Mouse (Mus musculus): Measurements from ENCODE around the gene Grin2b. TPM values are rescaled to one million over a fixed set of nuclear protein-coding genes. Genes with fewer than 3 reads are reported as not detected.

Gene Grin2b
- polyA plus RNA-seq, 1 experiment: not detected

DNA sequence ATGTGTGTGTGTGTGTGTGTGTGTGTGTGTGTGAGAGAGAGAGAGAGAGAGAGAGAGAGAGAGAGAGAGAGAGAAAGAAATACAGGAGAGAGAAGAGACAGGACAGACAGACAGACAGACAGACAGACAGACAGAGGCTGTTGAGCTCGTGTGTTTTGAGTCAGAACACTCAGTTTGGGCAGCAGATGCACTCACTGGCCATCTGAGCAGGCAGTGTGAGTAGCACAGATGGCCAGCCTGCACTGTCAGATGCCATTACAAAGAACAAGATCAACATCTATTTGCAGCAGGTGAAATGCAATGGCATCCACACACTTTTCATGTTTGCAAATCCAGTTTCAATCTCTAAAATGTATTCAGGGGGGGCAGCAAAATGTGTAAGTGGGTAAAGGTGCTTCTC, 120.0 kb downstream of the Grin2b start:
- Histone ChIP-seq H3K27me3 (ENCODE audit: control insufficient read depth) (no peaks in the 10 kb centered on the region), H3K9me3 (ENCODE audit: control insufficient read depth, low read length) (peaks cover 26% of the 10 kb centered on the region), H3K4me1 (ENCODE audit: control insufficient read depth) (no peaks in the 10 kb centered on the region), H3K4me3 (replicated peaks) (no peak overlapping the region), H3K36me3 (ENCODE audit: control insufficient read depth) (no peaks in the 10 kb centered on the region)
- TF ChIP-seq TAL1 (IDR thresholded peaks at IDR 0.05; ENCODE audit: low read length) (no peak), GATA1 (IDR thresholded peaks at IDR 0.05; ENCODE audit: low read length) (no peak)

DNA sequence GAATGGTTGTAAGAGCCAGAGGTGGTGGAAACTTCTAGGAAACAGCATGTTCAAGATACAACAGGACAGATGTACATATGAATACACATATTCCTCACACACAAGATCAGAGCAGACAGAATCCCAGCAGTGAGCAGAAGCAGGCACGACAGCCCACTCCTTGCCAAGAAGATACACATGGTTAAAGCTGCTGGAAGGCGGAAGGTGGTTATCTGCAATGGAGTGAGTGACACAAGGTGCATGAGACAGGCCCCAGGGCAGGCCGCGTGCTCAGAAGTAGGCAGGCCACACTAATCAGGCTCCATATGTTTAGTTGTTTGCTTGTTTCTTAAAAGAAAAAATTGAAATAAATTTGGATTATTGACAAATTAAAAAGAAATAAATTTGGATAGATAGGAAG, 123.0 kb downstream of the Grin2b start:
- no peak for TF ChIP-seq TAL1 (IDR thresholded peaks at IDR 0.05; ENCODE audit: low read length)
- TF ChIP-seq GATA1 (IDR thresholded peaks at IDR 0.05; ENCODE audit: low read length): no peak
- no peaks in the 10 kb centered on the region for H3K27me3 ChIP-seq (ENCODE audit: control insufficient read depth)
- no peak overlapping the region for H3K4me3 ChIP-seq (replicated peaks)
- no peaks in the 10 kb centered on the region for H3K36me3 ChIP-seq (ENCODE audit: control insufficient read depth)
- H3K9me3 ChIP-seq (ENCODE audit: control insufficient read depth, low read length): peaks cover 35% of the 10 kb centered on the region
- no peaks in the 10 kb centered on the region for H3K4me1 ChIP-seq (ENCODE audit: control insufficient read depth)

DNA sequence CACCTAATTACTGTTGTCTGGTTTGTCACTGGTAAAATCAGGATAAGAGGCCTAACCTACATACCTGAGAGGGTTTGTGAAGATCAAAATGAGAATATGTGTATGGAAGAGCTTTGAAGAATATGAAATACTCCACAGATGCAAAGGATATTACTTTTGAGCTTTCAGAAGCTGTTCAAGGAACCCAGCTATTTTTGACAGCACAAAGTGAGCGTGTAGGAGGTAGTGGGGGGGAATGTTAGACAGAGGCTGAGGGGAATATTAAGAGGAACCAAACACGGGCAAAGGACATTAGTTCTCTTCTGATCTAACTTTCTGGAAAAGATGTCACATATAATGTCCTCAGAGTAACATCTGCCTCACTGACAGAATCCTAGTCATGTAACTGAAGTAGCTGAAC, 125.2 kb downstream of the Grin2b start:
- Histone ChIP-seq H3K4me3 (replicated peaks) (no peak overlapping the region), H3K9me3 (ENCODE audit: control insufficient read depth, low read length) (peaks cover 42% of the 10 kb centered on the region), H3K36me3 (ENCODE audit: control insufficient read depth) (no peaks in the 10 kb centered on the region), H3K4me1 (ENCODE audit: control insufficient read depth) (no peaks in the 10 kb centered on the region), H3K27me3 (ENCODE audit: control insufficient read depth) (no peaks in the 10 kb centered on the region)
- TF ChIP-seq TAL1 (IDR thresholded peaks at IDR 0.05; ENCODE audit: low read length): no peak

DNA sequence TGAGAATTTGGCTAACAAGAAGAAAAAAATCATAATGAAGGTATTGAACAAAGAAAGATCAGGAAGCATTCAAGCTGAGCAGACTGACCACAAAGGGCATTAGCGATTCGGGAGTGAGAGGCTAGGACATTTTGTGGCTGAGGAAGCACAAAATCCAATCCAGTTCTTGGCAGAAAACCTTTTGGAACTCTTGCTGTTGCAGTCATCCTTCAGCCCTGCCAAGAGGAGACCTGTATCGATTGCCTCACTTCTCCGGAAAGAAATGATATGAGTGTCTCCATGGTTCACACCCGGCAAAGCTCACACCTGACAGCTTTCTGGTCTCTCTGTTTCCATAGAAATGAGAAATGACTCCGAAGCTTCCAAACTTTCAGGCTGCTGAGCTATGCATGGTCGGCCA, 127.2 kb downstream of the Grin2b start:
- Histone ChIP-seq H3K9me3 (ENCODE audit: control insufficient read depth, low read length) (peaks cover 54% of the 10 kb centered on the region), H3K27me3 (ENCODE audit: control insufficient read depth) (no peaks in the 10 kb centered on the region), H3K4me3 (replicated peaks) (no peak overlapping the region), H3K36me3 (ENCODE audit: control insufficient read depth) (no peaks in the 10 kb centered on the region), H3K4me1 (ENCODE audit: control insufficient read depth) (no peaks in the 10 kb centered on the region)
- TF ChIP-seq GATA1 (IDR thresholded peaks at IDR 0.05; ENCODE audit: low read length) (no peak), TAL1 (IDR thresholded peaks at IDR 0.05; ENCODE audit: low read length) (no peak)

DNA sequence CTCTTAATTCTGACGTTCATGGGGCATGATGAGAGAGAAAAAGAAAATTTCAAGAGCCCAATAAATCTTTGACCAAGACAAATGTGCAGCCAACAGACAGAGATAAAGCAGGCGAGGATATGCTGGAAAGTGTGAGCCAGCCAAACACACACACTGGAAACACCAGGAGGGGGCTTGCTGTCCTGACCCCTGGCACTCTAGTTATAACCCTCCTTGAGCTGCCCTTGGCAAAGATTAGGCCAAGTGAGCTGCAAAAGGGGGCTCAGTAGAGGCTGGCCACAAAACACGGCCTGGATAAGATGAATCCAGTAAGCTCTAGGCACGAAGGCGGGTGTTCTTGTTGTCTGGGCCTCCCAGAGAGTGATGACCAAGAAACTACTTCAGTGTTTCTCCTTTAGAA, 128.8 kb downstream of the Grin2b start:
- Histone ChIP-seq H3K4me3 (replicated peaks) (no peak overlapping the region), H3K9me3 (ENCODE audit: control insufficient read depth, low read length) (peaks cover 61% of the 10 kb centered on the region), H3K36me3 (ENCODE audit: control insufficient read depth) (no peaks in the 10 kb centered on the region), H3K27me3 (ENCODE audit: control insufficient read depth) (no peaks in the 10 kb centered on the region), H3K4me1 (ENCODE audit: control insufficient read depth) (no peaks in the 10 kb centered on the region)
- TF ChIP-seq TAL1 (IDR thresholded peaks at IDR 0.05; ENCODE audit: low read length) (no peak), GATA1 (IDR thresholded peaks at IDR 0.05; ENCODE audit: low read length) (no peak)

DNA sequence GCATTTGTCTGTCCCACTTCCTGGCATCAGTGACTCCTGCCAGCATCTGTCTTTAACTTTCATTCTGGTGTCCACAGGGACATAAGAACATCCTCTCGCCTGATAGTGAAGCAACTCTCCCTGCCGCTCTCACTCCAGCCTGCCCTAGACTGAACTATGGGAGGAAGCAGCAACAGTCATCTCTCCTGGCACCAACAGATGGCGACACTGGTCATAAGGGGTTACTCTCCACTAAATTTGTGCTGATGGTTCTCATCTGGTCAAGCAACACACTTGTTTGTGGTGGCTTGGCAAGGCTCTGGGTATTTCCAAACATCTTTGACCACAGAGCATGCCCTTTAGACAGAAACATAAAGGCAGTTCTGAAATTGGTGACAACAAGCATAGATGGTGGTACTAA, 130.9 kb downstream of the Grin2b start:
- Histone ChIP-seq H3K27me3 (ENCODE audit: control insufficient read depth) (no peaks in the 10 kb centered on the region), H3K9me3 (ENCODE audit: control insufficient read depth, low read length) (peaks cover 59% of the 10 kb centered on the region), H3K36me3 (ENCODE audit: control insufficient read depth) (no peaks in the 10 kb centered on the region), H3K4me3 (replicated peaks) (no peak overlapping the region), H3K4me1 (ENCODE audit: control insufficient read depth) (no peaks in the 10 kb centered on the region)
- TF ChIP-seq TAL1 (IDR thresholded peaks at IDR 0.05; ENCODE audit: low read length) (no peak), GATA1 (IDR thresholded peaks at IDR 0.05; ENCODE audit: low read length) (no peak)

DNA sequence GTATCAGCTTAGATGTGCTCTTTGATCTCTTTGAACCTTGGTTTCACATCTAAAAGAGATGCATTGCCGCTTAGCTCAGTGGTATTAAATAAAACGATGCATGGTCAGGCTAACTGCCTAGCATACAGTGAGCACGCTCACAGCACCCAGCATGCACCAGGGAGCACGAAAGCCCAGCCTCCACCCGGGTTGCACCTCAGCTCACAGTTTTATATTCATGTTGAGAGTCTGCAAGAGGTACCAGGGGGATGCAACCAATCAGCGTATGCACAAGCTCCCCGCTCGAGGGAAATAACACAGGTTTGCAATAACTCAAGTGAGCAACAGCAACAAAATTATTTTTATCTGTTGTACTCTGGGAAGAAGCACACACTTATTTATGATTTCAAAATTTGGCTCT, 131.5 kb downstream of the Grin2b start:
- H3K4me3 ChIP-seq (replicated peaks): no peak overlapping the region
- no peaks in the 10 kb centered on the region for H3K4me1 ChIP-seq (ENCODE audit: control insufficient read depth)
- no peak for TF ChIP-seq GATA1 (IDR thresholded peaks at IDR 0.05; ENCODE audit: low read length)
- TF ChIP-seq TAL1 (IDR thresholded peaks at IDR 0.05; ENCODE audit: low read length): no peak
- peaks cover 60% of the 10 kb centered on the region for H3K9me3 ChIP-seq (ENCODE audit: control insufficient read depth, low read length)
- no peaks in the 10 kb centered on the region for H3K36me3 ChIP-seq (ENCODE audit: control insufficient read depth)
- H3K27me3 ChIP-seq (ENCODE audit: control insufficient read depth): no peaks in the 10 kb centered on the region

DNA sequence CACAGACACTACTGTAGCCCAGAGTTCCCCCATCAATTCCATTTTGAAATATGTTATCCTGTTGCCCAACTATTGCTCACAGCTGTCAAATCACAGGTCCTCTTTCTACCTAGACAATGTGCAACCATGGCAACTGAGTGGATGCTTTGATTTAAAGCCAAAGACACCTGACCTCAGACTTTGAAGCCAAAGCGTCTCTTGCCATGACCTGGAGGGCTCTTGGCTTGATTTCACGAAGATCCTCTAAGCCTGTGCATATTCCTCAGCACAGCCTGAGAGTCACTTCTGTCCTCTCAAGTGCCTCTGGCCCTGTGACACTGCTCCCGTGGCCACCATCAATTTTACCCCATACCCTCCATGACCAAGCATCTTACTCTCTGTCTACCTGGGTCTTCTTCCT, 132.4 kb downstream of the Grin2b start:
- Histone ChIP-seq H3K4me1 (ENCODE audit: control insufficient read depth) (no peaks in the 10 kb centered on the region), H3K9me3 (ENCODE audit: control insufficient read depth, low read length) (peaks cover 55% of the 10 kb centered on the region), H3K4me3 (replicated peaks) (no peak overlapping the region), H3K36me3 (ENCODE audit: control insufficient read depth) (no peaks in the 10 kb centered on the region), H3K27me3 (ENCODE audit: control insufficient read depth) (no peaks in the 10 kb centered on the region)
- no peak for TF ChIP-seq GATA1 (IDR thresholded peaks at IDR 0.05; ENCODE audit: low read length)
- TF ChIP-seq TAL1 (IDR thresholded peaks at IDR 0.05; ENCODE audit: low read length): no peak

DNA sequence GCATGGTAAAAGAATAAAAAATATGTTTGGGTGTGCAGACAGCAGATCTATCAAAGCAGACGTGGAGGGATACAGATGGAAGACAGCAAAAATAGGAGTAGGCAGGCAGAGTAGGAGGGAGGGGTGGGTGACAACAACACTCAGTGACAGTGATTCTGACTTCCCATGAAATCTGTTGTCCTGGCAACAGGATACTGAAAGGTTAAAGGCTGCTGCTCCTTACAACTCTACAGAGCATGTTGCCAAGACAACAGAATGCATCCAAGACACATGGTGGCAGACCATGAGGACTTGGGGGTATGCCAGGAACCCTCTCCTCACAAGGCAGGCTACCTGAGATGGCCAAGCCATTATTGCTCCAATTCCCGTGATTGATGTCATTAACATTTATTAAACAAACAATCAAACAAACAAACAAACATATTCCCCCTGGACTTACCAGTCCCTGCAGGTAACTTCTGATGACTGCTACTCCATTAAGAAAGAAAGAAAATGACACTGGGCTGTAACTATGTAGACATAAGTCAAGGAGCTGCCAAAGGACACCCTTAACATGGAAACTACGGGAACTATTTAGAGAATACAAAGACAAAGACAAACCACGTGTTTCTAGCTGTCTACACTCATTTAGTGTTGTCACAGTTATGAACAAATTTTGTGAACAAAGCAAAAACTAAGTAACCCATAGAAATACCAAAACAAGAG, 143.9 kb downstream of the Grin2b start:
- Histone ChIP-seq H3K9me3 (ENCODE audit: control insufficient read depth, low read length) (peaks cover 46% of the 10 kb centered on the region), H3K4me1 (ENCODE audit: control insufficient read depth) (no peaks in the 10 kb centered on the region), H3K27me3 (ENCODE audit: control insufficient read depth) (no peaks in the 10 kb centered on the region), H3K36me3 (ENCODE audit: control insufficient read depth) (no peaks in the 10 kb centered on the region), H3K4me3 (replicated peaks) (no peak overlapping the region)
- no peak for TF ChIP-seq GATA1 (IDR thresholded peaks at IDR 0.05; ENCODE audit: low read length)
- TF ChIP-seq TAL1 (IDR thresholded peaks at IDR 0.05; ENCODE audit: low read length): no peak

DNA sequence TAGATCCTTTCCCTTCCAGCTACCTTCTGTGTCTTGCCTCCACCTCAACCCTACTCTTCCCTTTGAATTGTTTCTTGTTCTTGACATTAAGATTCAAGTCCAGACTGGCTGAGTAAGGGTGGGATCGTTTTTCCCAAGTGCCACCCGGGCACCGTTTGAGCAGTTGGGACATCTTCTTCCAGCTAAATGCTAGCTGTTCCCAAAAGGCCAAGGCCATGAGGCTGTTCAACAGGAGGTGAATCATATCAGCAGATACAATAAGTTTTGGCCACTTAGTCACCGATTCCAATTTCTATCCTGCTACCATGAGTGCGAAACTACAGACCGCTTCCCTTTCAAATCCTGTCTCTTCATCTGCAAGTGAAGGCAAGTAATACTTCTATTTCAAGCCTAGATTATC, 146.4 kb downstream of the Grin2b start:
- TF ChIP-seq TAL1 (IDR thresholded peaks at IDR 0.05; ENCODE audit: low read length) (no peak), GATA1 (IDR thresholded peaks at IDR 0.05; ENCODE audit: low read length) (no peak)
- Histone ChIP-seq H3K4me3 (replicated peaks) (no peak overlapping the region), H3K36me3 (ENCODE audit: control insufficient read depth) (no peaks in the 10 kb centered on the region), H3K27me3 (ENCODE audit: control insufficient read depth) (no peaks in the 10 kb centered on the region), H3K9me3 (ENCODE audit: control insufficient read depth, low read length) (peaks cover 51% of the 10 kb centered on the region), H3K4me1 (ENCODE audit: control insufficient read depth) (no peaks in the 10 kb centered on the region)

Data from erythroblast, embryonic 14.5 days (primary cell).